Mouse (Mus musculus) intestine, embryonic 14.5 days (tissue): ENCODE results near the gene Fam196a. TPM values are rescaled to one million over a fixed set of nuclear protein-coding genes. Genes with fewer than 3 reads are reported as not detected.

ENCODE experiments used
- ATAC-seq: fragments of 200-750 bp; cut with Nextera tagmentation; replicated peaks from 2 replicates; pipeline ENCODE4 v1.8.0; 2017; ENCODE audit warnings: low read depth, moderate number of reproducible peaks, moderate TSS enrichment, moderate library complexity; ENCODE audit not compliant: low FRiP score, low TSS enrichment
- DNase-seq: peaks from one replicate; pipeline ENCODE4 v3.0.0-alpha.2; 2018; ENCODE audit warnings: low spot score
- H3K27ac ChIP-seq: fragments of 300-500 bp; sonication (generic); 2 replicates; pipeline ENCODE4 v1.5.1; 2014; ENCODE audit warnings: low read depth, mild to moderate bottlenecking, control low read depth
- H3K27me3 ChIP-seq: fragments of 300-500 bp; sonication (generic); replicated peaks from 2 replicates; pipeline ENCODE4 v1.6.1; 2014; ENCODE audit warnings: low read length, control low read depth; ENCODE audit not compliant: control insufficient read depth, insufficient read depth
- H3K36me3 ChIP-seq: fragments of 300-500 bp; sonication (generic); 2 replicates; pipeline ENCODE4 v1.6.1; 2014; ENCODE audit warnings: low read length, control low read depth; ENCODE audit not compliant: control insufficient read depth, insufficient read depth
- H3K4me1 ChIP-seq: fragments of 300-500 bp; sonication (generic); replicated peaks from 2 replicates; pipeline ENCODE4 v1.6.1; 2014; ENCODE audit warnings: low read length, control low read depth, mixed read lengths; ENCODE audit not compliant: control insufficient read depth, insufficient read depth
- H3K4me2 ChIP-seq: fragments of 300-500 bp; sonication (generic); 2 replicates; pipeline ENCODE4 v1.6.1; 2014; ENCODE audit warnings: low read length
- H3K4me3 ChIP-seq: fragments of 300-500 bp; sonication (generic); 2 replicates; pipeline ENCODE4 v1.5.1; 2014; ENCODE audit warnings: low read depth, low read length, control low read depth, mixed read lengths
- H3K9ac ChIP-seq: fragments of 300-500 bp; sonication (generic); 2 replicates; pipeline ENCODE4 v1.6.1; 2014; ENCODE audit warnings: mild to moderate bottlenecking, low read length
- H3K9me3 ChIP-seq: fragments of 300-500 bp; sonication (generic); 2 replicates; pipeline ENCODE4 v1.6.1; 2016; ENCODE audit warnings: low read length, control low read depth; ENCODE audit not compliant: control insufficient read depth
- WGBS: fragments of 180-500 bp; shearing (Covaris S2); extraction: QIAGEN DNeasy Blood & Tissue Kit; methylation state at CpG from one replicate; pipeline ENCODE4 v1.1.7; 2014; 5-methylcytosine and 5-hydroxymethylcytosine counted together
- polyA plus RNA-seq: library from polyadenylated mRNA; unstranded; fragments of >200 nt; fragmentation: Nextera tagmentation; extraction: Ambion mirVana; gene quantifications from 2 replicates; pipeline ENCODE4 v1.2.1, GENCODE M21; 2014

The Fam196a gene
- 3.2 and 3.9 TPM in 2 replicates for polyA plus RNA-seq

DNA sequence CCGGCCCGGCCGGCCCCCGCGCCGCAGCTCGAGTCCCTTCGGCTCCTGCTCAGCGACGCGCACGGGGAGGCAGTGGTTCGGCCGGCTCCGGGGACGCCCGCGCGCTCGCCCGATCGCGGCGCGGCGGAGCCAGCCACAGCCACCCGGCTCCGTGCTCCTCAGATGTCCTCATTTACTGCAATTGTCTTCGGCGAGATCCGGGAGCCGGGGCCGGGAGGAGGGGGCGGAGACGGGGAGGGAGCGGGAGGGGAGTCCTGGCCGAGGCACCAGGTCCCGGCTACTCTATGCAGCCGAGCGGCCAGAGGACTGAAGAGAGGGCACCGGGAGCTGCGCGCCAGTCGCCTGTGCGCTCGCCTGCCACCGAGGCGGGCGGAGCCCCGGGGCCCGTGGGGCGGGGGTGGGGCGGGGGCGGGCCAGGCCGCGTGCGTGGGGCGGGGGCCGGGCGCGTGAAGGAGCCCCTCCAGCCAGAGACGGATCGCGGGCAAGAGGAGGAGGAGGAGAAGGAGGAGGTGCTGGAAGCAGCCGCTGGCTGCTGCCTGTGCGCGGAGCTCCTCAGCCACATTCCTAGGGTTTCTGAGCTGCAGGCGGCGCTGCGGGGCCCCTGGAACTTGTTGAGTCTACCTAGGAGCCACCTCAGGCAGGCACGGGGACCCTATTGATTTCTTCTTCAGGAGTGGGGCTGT is at the start of gene Fam196a:
Fam196a (minus strand) TSS at position 504 of the 683 bp plus-strand sequence.
- H3K4me2 ChIP-seq = peak within 1 kb of the TSS; percentile 88
- no peak within 1 kb of the TSS for H3K27ac ChIP-seq
- DNase-seq (peak; percentile 84), ATAC-seq (peak; percentile 86)
- H3K27me3 ChIP-seq = peaks cover 17% of the 10 kb centered on the region
- H3K4me1 ChIP-seq = peaks cover 14% of the 10 kb centered on the region; the same call in 1 of the 2 replicates
- H3K9me3 ChIP-seq = no peaks in the 10 kb centered on the region
- WGBS = under 1% methylated on average over 54 of the region's 71 CpGs
- H3K4me3 ChIP-seq = peak within 1 kb of the TSS; percentile 46
- peak within 1 kb of the TSS; percentile 44 for H3K9ac ChIP-seq
- H3K36me3 ChIP-seq = no peaks in the 10 kb centered on the region

DNA sequence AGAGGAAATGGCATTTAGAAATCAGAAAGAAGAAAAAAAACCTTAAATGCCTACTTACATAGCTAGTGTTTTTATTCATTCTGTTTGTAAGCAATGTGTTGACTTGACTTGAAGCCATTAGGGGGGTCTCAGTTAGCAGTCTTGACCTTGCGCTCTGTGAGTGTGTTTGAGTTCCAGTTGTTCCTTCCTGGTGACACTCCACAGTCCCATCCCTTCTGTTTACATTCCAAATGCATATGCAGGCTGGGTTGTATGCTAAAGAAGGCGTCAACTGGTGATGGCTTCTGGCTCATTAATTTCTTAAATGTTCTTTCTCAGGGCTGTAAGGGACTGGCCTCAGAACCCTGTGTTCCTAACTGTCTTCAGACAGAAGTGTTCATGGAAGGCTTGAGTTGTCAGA is 23.4 kb upstream of the Fam196a start:
- Histone ChIP-seq H3K36me3 (no peaks in the 10 kb centered on the region), H3K4me1 (no peaks in the 10 kb centered on the region), H3K9me3 (no peaks in the 10 kb centered on the region), H3K27ac (no peak overlapping the region), H3K9ac (no peak overlapping the region), H3K4me2 (no peak overlapping the region), H3K4me3 (no peak overlapping the region), H3K27me3 (no peaks in the 10 kb centered on the region)
- DNase-seq (no peak), ATAC-seq (no peak)
- WGBS = 37% methylated on average over 2 of the region's 2 CpGs

DNA sequence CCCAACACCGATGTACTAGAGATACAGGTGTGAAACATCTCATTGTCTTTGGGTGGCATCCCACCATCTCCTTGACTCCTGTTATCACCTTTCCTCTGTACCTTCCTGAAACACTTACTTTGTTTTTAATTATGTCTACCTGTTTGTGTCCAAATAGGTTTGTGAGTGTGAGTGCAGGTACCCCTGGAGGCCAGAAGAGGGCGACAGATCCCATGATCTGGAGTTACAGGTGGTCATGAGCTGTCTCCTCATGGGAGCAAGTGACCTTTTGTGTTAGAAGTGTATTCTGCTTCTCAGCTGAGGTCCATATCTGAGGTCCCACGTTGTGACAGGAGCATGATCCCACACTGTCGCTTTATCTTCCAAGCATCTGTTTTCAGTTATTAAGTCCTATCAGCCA is 22.6 kb upstream of the Fam196a start:
- Histone ChIP-seq H3K4me3 (no peak overlapping the region), H3K27ac (no peak overlapping the region), H3K27me3 (no peaks in the 10 kb centered on the region), H3K36me3 (no peaks in the 10 kb centered on the region; the same call in 1 of the 2 replicates), H3K9me3 (no peaks in the 10 kb centered on the region), H3K9ac (no peak overlapping the region), H3K4me2 (no peak overlapping the region), H3K4me1 (no peaks in the 10 kb centered on the region)
- WGBS = 67% methylated on average over 4 of the region's 4 CpGs
- ATAC-seq (no peak), DNase-seq (no peak)

DNA sequence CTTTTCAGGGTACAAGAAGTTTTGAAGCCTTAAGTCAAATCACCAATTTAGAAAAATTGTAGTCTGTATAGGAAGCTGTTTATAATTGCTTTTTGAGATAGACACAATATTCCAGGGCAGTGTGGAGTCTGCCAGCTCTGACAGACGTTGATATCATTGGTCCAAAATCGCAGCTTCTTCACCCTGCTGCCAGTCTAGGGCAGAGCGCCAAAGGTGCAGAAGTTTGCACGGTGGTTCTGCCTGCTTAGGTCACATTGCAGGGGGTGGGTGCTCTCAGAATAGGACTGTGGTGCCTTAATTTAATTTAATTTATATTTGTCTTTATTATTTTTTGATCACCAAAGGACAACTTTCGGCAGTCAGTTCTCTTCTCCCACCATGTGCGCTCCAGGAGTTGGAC is 20.9 kb upstream of the Fam196a start:
- H3K4me2 ChIP-seq = no peak overlapping the region
- DNase-seq (no peak), ATAC-seq (no peak)
- no peak overlapping the region for H3K4me3 ChIP-seq
- no peak overlapping the region for H3K27ac ChIP-seq
- no peaks in the 10 kb centered on the region for H3K4me1 ChIP-seq
- H3K9me3 ChIP-seq = no peaks in the 10 kb centered on the region
- 85% methylated on average over 6 of the region's 6 CpGs for WGBS
- no peaks in the 10 kb centered on the region for H3K27me3 ChIP-seq
- no peak overlapping the region for H3K9ac ChIP-seq
- no peaks in the 10 kb centered on the region; the same call in 1 of the 2 replicates for H3K36me3 ChIP-seq

DNA sequence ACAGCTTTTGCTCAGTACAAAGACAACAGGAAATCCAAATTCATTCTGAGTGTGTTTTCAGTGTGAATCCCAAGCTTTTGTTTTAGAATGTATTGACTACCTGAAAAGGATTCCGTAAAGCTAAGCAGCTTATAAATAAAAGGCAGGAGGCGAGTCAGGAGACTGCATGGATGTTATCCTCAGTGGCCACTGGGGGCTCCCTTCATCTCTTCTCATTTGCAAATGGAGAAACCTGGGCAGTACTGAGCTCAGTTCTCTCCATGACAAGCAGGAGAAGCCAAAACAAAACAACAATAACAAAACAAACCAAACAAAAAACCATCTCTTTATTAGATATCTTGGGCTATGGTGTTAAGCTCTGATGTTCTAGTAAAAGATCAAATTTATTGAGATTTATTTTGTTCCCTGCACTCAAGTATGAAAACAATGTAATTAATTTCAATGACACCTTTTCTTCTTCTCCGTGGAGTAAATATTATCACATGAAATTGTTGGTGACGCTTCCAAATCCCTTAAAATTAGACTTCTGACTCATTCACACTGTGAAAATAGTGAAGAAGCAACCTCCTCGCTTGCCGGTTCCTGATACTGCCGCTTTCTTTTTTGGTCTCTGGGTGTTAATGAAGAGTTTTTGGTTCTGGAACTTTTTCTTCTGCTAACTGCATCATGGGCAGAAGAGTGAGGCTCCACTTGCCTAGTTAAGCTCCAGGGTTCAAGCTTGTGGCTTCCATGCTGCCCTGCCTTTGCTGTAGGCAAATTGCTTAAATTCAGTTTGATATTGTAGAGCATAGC is 7.9 kb upstream of the Fam196a start:
- H3K27ac ChIP-seq = no peak overlapping the region
- H3K4me1 ChIP-seq = no peaks in the 10 kb centered on the region
- ATAC-seq = no peak
- no peaks in the 10 kb centered on the region for H3K36me3 ChIP-seq
- no peak for DNase-seq
- no peaks in the 10 kb centered on the region for H3K9me3 ChIP-seq
- no peak overlapping the region for H3K9ac ChIP-seq
- no peaks in the 10 kb centered on the region for H3K27me3 ChIP-seq
- no peak overlapping the region for H3K4me2 ChIP-seq
- 86% methylated on average over 7 of the region's 7 CpGs for WGBS
- H3K4me3 ChIP-seq = no peak overlapping the region

DNA sequence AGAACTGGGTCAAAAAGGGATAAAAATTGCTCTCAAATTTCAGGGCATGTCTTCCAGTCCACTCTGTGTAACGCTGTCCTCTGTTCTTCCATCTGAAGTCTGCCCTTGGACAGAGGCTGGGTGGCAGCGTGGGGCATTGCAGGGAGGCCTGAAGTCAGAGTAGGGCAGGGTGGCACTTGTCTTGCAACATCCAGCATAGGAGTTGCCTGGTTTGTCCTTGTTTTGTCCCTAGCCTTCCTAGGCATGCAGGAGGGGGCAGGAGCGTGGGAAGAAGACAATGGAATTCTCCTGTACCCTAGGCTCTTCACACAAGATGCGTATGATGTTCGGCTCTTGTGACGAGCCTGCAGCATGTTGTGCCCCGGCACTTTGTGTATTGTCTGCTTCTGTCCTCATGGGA is 5.5 kb upstream of the Fam196a start:
- H3K27me3 ChIP-seq = no peaks in the 10 kb centered on the region
- WGBS = 82% methylated on average over 7 of the region's 7 CpGs
- DNase-seq (no peak), ATAC-seq (no peak)
- H3K4me2 ChIP-seq = no peak overlapping the region
- H3K9ac ChIP-seq = no peak overlapping the region
- H3K36me3 ChIP-seq = no peaks in the 10 kb centered on the region
- H3K9me3 ChIP-seq = no peaks in the 10 kb centered on the region
- peaks cover 4% of the 10 kb centered on the region; the same call in 1 of the 2 replicates for H3K4me1 ChIP-seq
- H3K27ac ChIP-seq = no peak overlapping the region
- no peak overlapping the region for H3K4me3 ChIP-seq

DNA sequence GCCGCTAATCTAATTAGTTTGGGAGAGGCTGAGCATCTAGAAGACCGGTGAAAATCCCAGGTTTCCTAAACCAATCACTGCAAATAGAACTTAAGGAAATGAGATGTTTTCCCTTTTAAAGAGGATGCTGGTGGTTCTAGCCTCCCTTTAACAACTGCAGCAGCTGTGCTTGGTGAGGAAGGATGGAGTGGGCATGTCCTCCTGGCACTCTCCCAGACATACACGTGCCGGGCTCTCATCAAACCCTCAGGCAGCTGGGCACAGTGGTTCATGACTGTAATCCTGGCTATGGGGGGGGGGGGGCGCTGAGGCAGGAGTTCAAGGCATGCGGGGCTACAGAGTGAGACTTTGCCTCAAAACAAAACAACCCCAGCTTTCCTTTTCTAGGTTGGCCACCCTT is 4.8 kb upstream of the Fam196a start:
- peaks cover 8% of the 10 kb centered on the region; the same call in 1 of the 2 replicates for H3K4me1 ChIP-seq
- ATAC-seq (no peak), DNase-seq (no peak)
- H3K36me3 ChIP-seq = no peaks in the 10 kb centered on the region
- H3K9ac ChIP-seq = no peak overlapping the region
- 69% methylated on average over 6 of the region's 6 CpGs for WGBS
- no peaks in the 10 kb centered on the region for H3K27me3 ChIP-seq
- H3K4me3 ChIP-seq = no peak overlapping the region
- no peak overlapping the region for H3K27ac ChIP-seq
- no peaks in the 10 kb centered on the region for H3K9me3 ChIP-seq
- no peak overlapping the region for H3K4me2 ChIP-seq

DNA sequence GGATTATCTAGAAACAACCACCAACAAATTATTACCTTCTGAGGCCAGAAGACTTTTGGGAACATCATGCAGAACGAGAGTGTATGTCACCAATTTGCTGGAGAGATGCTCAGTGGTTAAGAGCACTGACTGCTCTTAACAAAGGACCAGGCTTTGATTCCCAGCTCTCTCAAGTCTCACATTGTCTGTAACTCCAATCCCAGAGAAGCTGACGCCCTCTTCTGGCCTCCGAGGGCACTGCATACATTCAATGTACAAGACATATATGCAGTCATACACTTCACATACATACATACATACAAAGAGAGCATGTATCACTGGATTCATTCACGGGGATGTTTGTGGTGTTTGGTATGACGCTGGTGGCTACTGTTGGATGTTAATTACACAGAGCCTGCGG is 3.7 kb upstream of the Fam196a start:
- ATAC-seq = no peak

More for the DNA sequence above, 3.7 kb upstream of the Fam196a start:
- H3K36me3 ChIP-seq = no peaks in the 10 kb centered on the region
- no peak overlapping the region for H3K9ac ChIP-seq
- WGBS = 93% methylated on average over 6 of the region's 6 CpGs
- H3K9me3 ChIP-seq = no peaks in the 10 kb centered on the region
- H3K4me3 ChIP-seq = no peak overlapping the region
- peaks cover 9% of the 10 kb centered on the region for H3K27me3 ChIP-seq
- H3K4me2 ChIP-seq = no peak overlapping the region
- DNase-seq = no peak
- no peak overlapping the region for H3K27ac ChIP-seq
- H3K4me1 ChIP-seq = peaks cover 14% of the 10 kb centered on the region; the same call in 1 of the 2 replicates
